Mouse (Mus musculus): ENCODE measurements around the gene Shpk. TPM values are rescaled to one million over a fixed set of nuclear protein-coding genes. Genes with fewer than 3 reads are reported as not detected.

The Shpk gene
- total RNA-seq, 2 experiments from 2014 or later = 0.50 to 0.66 TPM

- intact Hi-C loops (cut with DNase I) = no loop called here
- Histone ChIP-seq H3K27ac (0 out of 2 replicates have a peak overlapping the region, but pooled peaks have one; percentile 41), H3K4me3 (no peak overlapping the region)
- no peak for DNase-seq
- TF ChIP-seq CTCF (IDR thresholded peaks at IDR 0.05) = no peak
Observed at GRCm38 (mm10) chr11:73236731-73237130, 37.5 kb downstream of the Shpk start.

- H3K27ac ChIP-seq = no peak overlapping the region
- TF ChIP-seq CTCF (IDR thresholded peaks at IDR 0.05) = no peak
Observed at GRCm38 (mm10) chr11:73242199-73242598, 42.9 kb downstream of the Shpk start.

GRCm38 (mm10) chr11:73242777-73243176, 43.5 kb downstream of the Shpk start:
- DNase-seq = no peak
- Histone ChIP-seq H3K27ac (no peak overlapping the region), H3K4me3 (no peak overlapping the region)
- TF ChIP-seq CTCF (IDR thresholded peaks at IDR 0.05) = no peak
- intact Hi-C loops (cut with DNase I) = no loop called here

More at GRCm38 (mm10) chr11:73242199-73242598, 42.9 kb downstream of the Shpk start:
- intact Hi-C loops (cut with DNase I) = no loop called here
- H3K4me3 ChIP-seq = no peak overlapping the region
- DNase-seq = no peak

- Histone ChIP-seq H3K4me3 (no peak overlapping the region), H3K27ac (no peak overlapping the region)
- no peak for TF ChIP-seq CTCF (IDR thresholded peaks at IDR 0.05)
- intact Hi-C loops (cut with DNase I) = no loop called here
- DNase-seq = no peak
Observed at GRCm38 (mm10) chr11:73257362-73257945, 58.2 kb downstream of the Shpk start.

GRCm38 (mm10) chr11:73258664-73259063, 59.4 kb downstream of the Shpk start:
- DNase-seq = no peak
- intact Hi-C loops (cut with DNase I) = no loop called here
- Histone ChIP-seq H3K27ac (no peak overlapping the region), H3K4me3 (no peak overlapping the region)
- no peak for TF ChIP-seq CTCF (IDR thresholded peaks at IDR 0.05)

GRCm38 (mm10) chr11:73260457-73260856, 61.2 kb downstream of the Shpk start:
- no peak for DNase-seq
- H3K27ac ChIP-seq = no peak overlapping the region
- intact Hi-C loops (cut with DNase I) = no loop called here
- H3K4me3 ChIP-seq = no peak overlapping the region
- no peak for TF ChIP-seq CTCF (IDR thresholded peaks at IDR 0.05)

GRCm38 (mm10) chr11:73261385-73261784, 62.1 kb downstream of the Shpk start:
- no peak overlapping the region for H3K4me3 ChIP-seq
- intact Hi-C loops (cut with DNase I) = no loop called here
- no peak for TF ChIP-seq CTCF (IDR thresholded peaks at IDR 0.05)
- DNase-seq = no peak
- no peak overlapping the region for H3K27ac ChIP-seq

GRCm38 (mm10) chr11:73267267-73267666, 68.0 kb downstream of the Shpk start, which contains the start of gene Trpv3:
TSS of gene Trpv3 (plus strand) at chr11:73267388.
- DNase-seq = no peak
- Histone ChIP-seq H3K27ac (no peak within 1 kb of the TSS), H3K4me3 (no peak within 1 kb of the TSS)
- no peak for TF ChIP-seq CTCF (IDR thresholded peaks at IDR 0.05)
- intact Hi-C loops (cut with DNase I) = no loop called here

Other genes with a start within 250 kb of the Shpk start
- 1 to 10 TPM; 5.1 to 6.2 TPM for gene Atp2a3, start 238.3 kb upstream of the Shpk start, total RNA-seq (2021)
- gene P2rx1, start 200.4 kb upstream of the Shpk start, total RNA-seq (2021) = under 1 TPM; 0.15 to 0.56 TPM
- under 1 TPM; 0.43 to 0.89 TPM for gene Camkk1, start 180.5 kb upstream of the Shpk start, total RNA-seq (2021)
- gene Ncbp3, start 151.7 kb upstream of the Shpk start, total RNA-seq (2021) = 1 to 10 TPM; 3.2 to 3.9 TPM
- under 1 TPM; 0.08 to 0.17 TPM for gene Itgae, start 108.9 kb upstream of the Shpk start, total RNA-seq (2021)
- under 1 TPM in 1 of 2 experiments, not detected in 1; 0.08 TPM for gene Haspin, start 61.2 kb upstream of the Shpk start, total RNA-seq (2021)
- gene P2rx5, start 39.0 kb upstream of the Shpk start, total RNA-seq (2021) = 10 to 100 TPM in 1 of 2 experiments, 1 to 10 TPM in 1; 7.0 to 12.9 TPM
- gene Emc6, start 22.4 kb upstream of the Shpk start, total RNA-seq (2021) = 10 to 100 TPM; 82.6 to 93.4 TPM
- gene Tax1bp3, start 22.4 kb upstream of the Shpk start, total RNA-seq (2021) = 10 to 100 TPM in 1 of 2 experiments, 1 to 10 TPM in 1; 6.5 to 13.9 TPM
- gene Ctns, start 418 bp upstream of the Shpk start, total RNA-seq (2021) = 1 to 10 TPM; 5.7 to 7.8 TPM
- gene Trpv1, start 34.8 kb downstream of the Shpk start, total RNA-seq (2021) = under 1 TPM; 0.06 to 0.20 TPM
- gene Trpv3, start 67.9 kb downstream of the Shpk start, total RNA-seq (2021) = not detected
- 1 to 10 TPM; 2.1 to 5.1 TPM for gene Aspa, start 130.1 kb downstream of the Shpk start, total RNA-seq (2021)
- gene Gm49340, start 130.3 kb downstream of the Shpk start, total RNA-seq (2021) = not detected
- not detected for gene Spata22, start 130.3 kb downstream of the Shpk start, total RNA-seq (2021)
- not detected for gene Olfr20, start 151.3 kb downstream of the Shpk start, total RNA-seq (2021)
- not detected for gene Olfr376, start 171.8 kb downstream of the Shpk start, total RNA-seq (2021)
- not detected for gene Olfr1, start 200.2 kb downstream of the Shpk start, total RNA-seq (2021)
- gene Olfr378, start 229.0 kb downstream of the Shpk start, total RNA-seq (2021) = not detected

Measured in gastrocnemius, adult 2 months (tissue).